Comparison of ENCODE assay signal across 9 mouse cellular contexts in genomic region chr4:101718991-101719580, GRCm38 (mm10). TPM values are rescaled to one million over a fixed set of nuclear protein-coding genes. Genes with fewer than 3 reads are reported as not detected.
DNase-seq lines count a peak whose midpoint lies in the region.
"Had no signal": no experiment of that assay in that cellular context is flagged by ENCODE, and none has a peak within 500 bp of the region (broad histone marks: within the 10 kb centered on the region; RNA-seq: fewer than 3 reads in every experiment).

No protein-coding gene starts in this region.

- peak; percentile 5 for DNase-seq in gastrocnemius, postnatal 25 days
- DNase-seq in gastrocnemius, postnatal 36 days = no peak
- DNase-seq in right cerebral cortex, postnatal 4 days = peak; percentile 5
- no peak for DNase-seq in right cerebral cortex, adult 18-20 months
- peak; percentile 59 for DNase-seq in layer of hippocampus, adult 9-11 months
- DNase-seq in thymus, postnatal 10 days (ENCODE audit: low spot score in 2 of 2) = no peak
- DNase-seq in frontal cortex, postnatal 14 days (ENCODE audit: low spot score in 2 of 2) = no peak
- DNase-seq in spleen, adult 12 weeks (ENCODE audit: low spot score) = no peak

- intact Hi-C loops in gastrocnemius, postnatal 36 days (cut with DNase I) = no loop called here

RNA-seq across cellular contexts. Expression of gene Lepr, which starts 1.9 kb away (rescaled TPM):
- total RNA-seq in gastrocnemius, postnatal 25 days (2021) = 1 to 10 TPM; 1.5 to 1.9 TPM
- 1 to 10 TPM; 1.6 to 2.2 TPM for total RNA-seq in gastrocnemius, postnatal 36 days (2021)
- total RNA-seq: CH12.LX had no signal

Comparison
In these comparisons a context has a peak if more than half of its experiments do, and no peak if none do; other contexts are left out.
1. DNase-seq: peak in gastrocnemius, postnatal 25 days (single experiment), right cerebral cortex, postnatal 4 days (single experiment) and layer of hippocampus, adult 9-11 months (single experiment); none in gastrocnemius, postnatal 36 days (0 of 2), right cerebral cortex, adult 18-20 months (single experiment), thymus, postnatal 10 days (0 of 2), frontal cortex, postnatal 14 days (0 of 2) and spleen, adult 12 weeks (single experiment).